Mouse (Mus musculus) Patski (cell line): Measurements from ENCODE around the gene Eml3. TPM values are rescaled to one million over a fixed set of nuclear protein-coding genes. Genes with fewer than 3 reads are reported as not detected.

Experiments used
- ATAC-seq: fragments of 100-300 bp; one replicate; pipeline ENCODE4 v1.8.0; 2021
- CTCF ChIA-PET: fragments of 350-600 bp; sonication (Branson Sonifier 250); formaldehyde crosslinking; loops from one replicate; lab custom pipeline; 2022; ENCODE audit warnings: inconsistent platforms; lab: Charles Lee
- POLR2A ChIA-PET: fragments of 350-600 bp; sonication (Branson Sonifier 250); formaldehyde crosslinking; loops from one replicate; lab custom pipeline; 2022; ENCODE audit warnings: antibody characterized with exemption, inconsistent platforms; lab: Charles Lee
- DNase-seq: peaks from one replicate; pipeline ENCODE4 v3.0.0-alpha.2; 2011; ENCODE audit warnings: low read depth, low spot score
- H3K27me3 ChIP-seq: fragments of 371-371 bp; one replicate; pipeline ENCODE4 v1.5.1; 2021
- CTCF ChIP-seq: fragments of 100-300 bp; IDR thresholded peaks from one replicate; pipeline ENCODE4 v1.5.1; 2021
- in situ Hi-C: fragments of 300-500 bp; cut with MboI; formaldehyde crosslinking; loops from 3 replicates; pipeline ENCODE4 v1.11.1; 2018; ENCODE audit warnings: low pct_unique_long_range_greater_than_20kb, mixed read lengths
- polyA plus RNA-seq: library from polyadenylated mRNA; unstranded; gene quantifications from one replicate; pipeline ENCODE4 v1.2.3, GENCODE M21; 2021

Eml3 gene
- polyA plus RNA-seq, 1 experiment from 2014 or later: 56.5 TPM

DNA sequence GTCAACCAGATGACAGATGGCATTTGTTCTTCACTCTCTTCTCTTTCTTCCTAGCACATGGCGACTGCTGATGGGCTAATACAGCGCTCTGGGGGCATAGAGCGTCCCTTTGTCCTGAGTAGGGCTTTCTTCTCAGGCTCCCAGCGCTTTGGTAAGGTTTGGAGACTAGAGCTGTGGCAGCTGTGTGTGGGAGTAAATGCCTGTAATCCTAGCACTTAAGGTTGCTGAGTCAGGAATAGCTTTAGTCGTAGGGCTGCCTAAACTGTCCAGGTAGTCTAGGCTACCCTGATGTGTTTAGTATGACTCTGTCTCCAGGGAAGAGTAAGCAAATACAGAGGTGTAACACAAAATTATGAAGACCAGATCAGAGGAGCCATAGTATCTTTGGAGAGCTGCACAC lies 17.5 kb upstream of the Eml3 start:
- H3K27me3 ChIP-seq: no peaks in the 10 kb centered on the region
- in situ Hi-C loops: no loop called here
- ChIA-PET CTCF (interaction anchor here (0.9 to 1.3 kb wide), 3 partner anchors 11 to 73 kb away, joined by 3 to 4 read pairs (median 3); partner anchors contain the start of gene Gng3), POLR2A (interaction anchor here (0.6 kb wide), 1 partner anchor 10 kb away, joined by 6 read pairs; no protein-coding TSS in a partner anchor)
- DNase-seq (no peak), ATAC-seq (no peak)
- no peak for TF ChIP-seq CTCF

DNA sequence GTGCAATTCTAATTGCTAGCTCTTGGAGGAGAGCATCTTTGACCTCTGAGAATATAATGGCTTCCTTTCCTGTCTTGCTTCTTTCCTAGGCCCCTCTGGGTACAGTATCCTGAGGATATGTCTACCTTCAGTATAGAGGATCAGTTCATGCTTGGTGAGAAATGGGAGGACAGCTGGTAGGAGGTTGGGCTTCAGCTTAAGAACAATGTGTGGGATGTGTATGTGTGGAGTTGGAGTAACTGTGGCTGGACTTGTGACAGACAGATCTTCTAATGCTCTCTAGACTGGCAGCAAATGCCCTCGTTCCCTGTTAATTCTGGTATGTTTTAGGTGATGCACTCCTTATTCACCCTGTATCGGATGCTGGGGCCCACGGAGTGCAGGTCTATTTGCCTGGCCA lies 15.1 kb upstream of the Eml3 start:
- ChIA-PET CTCF (interaction anchor here (1.6 kb wide), 1 partner anchor 10 kb away, joined by 4 read pairs; no protein-coding TSS in a partner anchor), POLR2A (no interaction called here)
- no peak for TF ChIP-seq CTCF
- H3K27me3 ChIP-seq: no peaks in the 10 kb centered on the region
- no peak for ATAC-seq
- in situ Hi-C loops: no loop called here
- DNase-seq: no peak

DNA sequence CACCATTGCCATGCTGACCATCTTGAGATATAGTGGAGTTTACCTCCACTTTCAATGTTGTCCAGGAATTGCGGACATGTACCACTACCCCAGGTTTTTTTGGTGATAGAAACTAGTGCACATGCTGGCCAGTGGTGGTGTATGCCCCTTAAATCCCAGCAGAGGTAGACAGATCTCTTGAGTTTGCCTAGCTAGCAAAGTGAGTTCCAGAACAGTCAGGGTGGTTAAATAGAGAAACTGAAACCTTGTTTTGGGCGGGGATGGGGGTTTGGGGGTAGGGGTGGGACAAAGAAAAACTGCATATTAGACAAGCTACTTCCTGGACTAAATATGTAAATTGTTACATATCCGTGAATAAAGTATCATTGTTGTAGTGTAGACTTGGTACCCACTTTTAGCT lies 10.4 kb upstream of the Eml3 start:
- TF ChIP-seq CTCF: no peak
- no peaks in the 10 kb centered on the region for H3K27me3 ChIP-seq

DNA sequence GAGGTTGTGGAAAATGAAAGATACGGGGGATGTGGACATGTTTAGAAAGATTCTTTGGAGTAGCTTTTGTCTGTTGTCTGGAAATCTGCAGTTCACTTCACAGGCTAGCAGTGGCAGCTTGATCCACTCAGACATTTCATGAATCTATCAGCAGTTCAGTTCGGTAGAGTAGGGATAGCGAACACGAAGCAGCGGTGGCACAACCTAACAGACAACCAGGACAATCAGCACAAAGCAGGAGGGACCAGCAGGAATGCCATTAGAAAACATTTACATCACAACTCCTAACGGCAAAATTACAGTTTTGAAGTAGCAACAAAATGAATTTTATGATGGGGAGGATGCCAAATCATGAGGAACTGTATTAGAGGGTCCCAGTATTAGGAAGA lies 9.7 kb upstream of the Eml3 start:
- ATAC-seq: no peak

More for the DNA sequence above, 10.4 kb upstream of the Eml3 start:
- POLR2A ChIA-PET: interaction anchor here (1.6 to 3.4 kb wide), 2 partner anchors 18 to 46 kb away, joined by 5 to 18 read pairs; no protein-coding TSS in a partner anchor
- no peak for ATAC-seq
- in situ Hi-C loops: no loop called here
- CTCF ChIA-PET: interaction anchor here (1.4 to 1.6 kb wide), 3 partner anchors 15 to 47 kb away, joined by 3 to 5 read pairs (median 3); no protein-coding TSS in a partner anchor
- no peak for DNase-seq

DNA sequence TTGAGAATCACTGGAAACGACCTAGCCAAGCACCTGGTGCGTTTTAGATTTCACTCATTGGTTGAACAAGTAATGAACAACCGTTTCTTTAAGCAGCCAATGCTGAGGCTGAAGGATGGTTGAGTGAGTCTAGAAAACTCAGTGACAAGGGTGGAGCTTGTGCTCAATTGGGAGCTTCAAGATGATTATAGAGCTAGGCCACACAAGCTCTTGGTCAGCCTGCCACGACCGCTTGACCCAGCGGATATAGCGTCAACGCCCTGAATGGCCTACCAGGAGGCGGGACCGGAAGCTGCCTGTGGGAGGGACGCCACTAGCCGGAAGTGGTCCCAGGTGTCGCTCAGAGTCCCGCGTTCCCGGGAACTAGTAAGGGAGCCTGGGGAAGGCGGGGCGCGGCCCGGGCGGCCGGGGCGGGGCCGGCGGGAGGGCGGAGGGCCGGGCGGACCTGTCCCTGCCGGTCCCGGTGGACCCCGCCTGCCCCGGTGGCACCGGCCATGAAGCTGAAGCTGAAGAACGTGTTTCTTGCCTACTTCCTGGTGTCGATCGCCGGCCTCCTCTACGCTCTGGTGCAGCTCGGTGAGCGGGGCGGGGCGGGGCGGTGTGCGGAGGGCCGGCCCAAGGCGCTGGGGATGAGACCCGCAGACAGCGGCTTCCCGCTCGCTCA lies 9.1 kb upstream of the Eml3 start, which contains the start of gene B3gat3:
Gene B3gat3, plus strand, starts transcription at position 302 of the 664 bp plus-strand sequence.
- ChIA-PET CTCF (interaction anchor here (1.3 to 1.6 kb wide), 5 partner anchors 16 to 190 kb away, joined by 3 to 5 read pairs (median 3); no protein-coding TSS in a partner anchor), POLR2A (interaction anchor here (0.6 to 3.4 kb wide), 4 partner anchors 13 to 33 kb away, joined by 3 to 18 read pairs (median 3); no protein-coding TSS in a partner anchor)
- peak; percentile 98 for ATAC-seq
- no peaks in the 10 kb centered on the region for H3K27me3 ChIP-seq
- in situ Hi-C loops: no loop called here
- TF ChIP-seq CTCF: no peak
- DNase-seq: no peak

More for the DNA sequence above, 9.7 kb upstream of the Eml3 start:
- ChIA-PET POLR2A (interaction anchor here (0.9 to 3.4 kb wide), 3 partner anchors 14 to 19 kb away, joined by 3 to 18 read pairs (median 3); no protein-coding TSS in a partner anchor), CTCF (interaction anchor here (1.3 to 1.6 kb wide), 5 partner anchors 16 to 190 kb away, joined by 3 to 5 read pairs (median 3); no protein-coding TSS in a partner anchor)
- no peaks in the 10 kb centered on the region for H3K27me3 ChIP-seq
- no peak for DNase-seq
- no peak for TF ChIP-seq CTCF
- in situ Hi-C loops: no loop called here

DNA sequence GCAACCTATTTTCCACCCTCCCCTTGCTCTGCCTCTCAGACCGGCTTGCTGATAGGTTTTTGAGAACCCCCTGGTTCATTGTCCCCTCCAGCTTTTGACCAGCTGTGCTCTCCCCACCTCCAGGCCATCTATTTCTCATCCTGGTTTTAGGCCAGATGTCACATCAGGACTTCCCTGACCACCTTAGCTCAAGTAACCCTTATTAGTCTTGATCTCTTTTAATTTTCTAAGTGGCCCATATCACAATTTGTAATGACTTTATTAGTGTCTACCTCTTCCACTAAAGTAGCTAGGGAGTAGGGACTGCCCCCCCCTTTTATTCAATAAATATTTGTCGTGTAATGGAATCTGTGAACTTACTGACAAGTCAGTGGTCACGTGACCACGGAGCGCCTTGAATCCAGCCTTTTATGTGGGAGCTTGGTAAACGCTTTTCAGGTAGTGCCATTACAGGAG lies 8.5 kb upstream of the Eml3 start:
- POLR2A ChIA-PET: interaction anchor here (0.7 to 3.4 kb wide), 4 partner anchors 10 to 39 kb away, joined by 3 to 18 read pairs (median 6); no protein-coding TSS in a partner anchor
- in situ Hi-C loops: no loop called here
- no peak for TF ChIP-seq CTCF
- H3K27me3 ChIP-seq: no peaks in the 10 kb centered on the region
- no peak for ATAC-seq
- CTCF ChIA-PET: interaction anchor here (1.3 to 1.5 kb wide), 2 partner anchors 42 to 189 kb away, joined by 3 read pairs; no protein-coding TSS in a partner anchor
- no peak for DNase-seq

DNA sequence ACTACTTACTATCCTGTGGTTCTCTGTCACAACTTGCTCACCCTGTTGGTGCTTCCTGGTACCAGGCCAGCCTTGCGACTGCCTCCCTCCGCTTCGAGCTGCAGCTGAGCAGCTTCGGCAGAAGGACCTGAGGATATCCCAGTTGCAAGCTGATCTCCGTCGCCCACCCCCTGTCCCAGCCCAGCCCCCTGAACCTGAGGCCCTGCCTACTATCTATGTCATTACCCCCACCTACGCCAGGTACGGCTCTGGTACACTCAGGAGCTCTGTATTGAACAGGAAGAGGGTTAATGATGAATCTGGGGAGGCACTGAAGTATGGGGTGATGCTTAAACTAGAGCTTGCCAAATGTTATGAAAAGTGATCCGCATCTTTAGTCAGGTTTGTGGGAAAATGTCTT lies 7.6 kb upstream of the Eml3 start:
- CTCF ChIA-PET: interaction anchor here (1.2 kb wide), 1 partner anchor 8 kb away, joined by 3 read pairs; no protein-coding TSS in a partner anchor
- no peak for DNase-seq
- H3K27me3 ChIP-seq: no peaks in the 10 kb centered on the region
- in situ Hi-C loops: no loop called here
- no peak for ATAC-seq
- POLR2A ChIA-PET: interaction anchor here (0.7 to 3.4 kb wide), 4 partner anchors 9 to 143 kb away, joined by 5 to 18 read pairs (median 6); no protein-coding TSS in a partner anchor
- no peak for TF ChIP-seq CTCF

DNA sequence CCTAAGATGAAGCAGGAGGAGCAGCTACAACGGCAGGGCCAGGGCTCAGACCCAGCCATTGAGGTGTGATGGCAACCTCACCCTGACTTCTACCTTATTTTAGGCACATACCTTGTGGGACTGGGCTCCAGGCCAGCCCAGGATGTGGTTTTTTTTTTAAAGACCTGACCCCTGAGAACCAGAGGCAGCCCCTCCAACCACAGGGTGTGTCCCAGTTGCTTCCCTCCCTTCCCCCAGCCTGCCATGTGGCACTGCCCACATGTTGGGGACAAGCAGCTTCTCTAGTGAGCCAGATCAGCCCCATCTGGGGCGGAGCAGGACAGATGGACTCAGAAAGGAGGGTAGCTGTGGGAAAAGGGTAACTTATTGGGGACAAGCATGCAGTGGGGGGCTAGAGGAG lies 2.6 kb upstream of the Eml3 start:
- ATAC-seq (no peak), DNase-seq (no peak)
- in situ Hi-C loops: no loop called here
- ChIA-PET POLR2A (no interaction called here), CTCF (no interaction called here)
- TF ChIP-seq CTCF: no peak
- no peaks in the 10 kb centered on the region for H3K27me3 ChIP-seq

DNA sequence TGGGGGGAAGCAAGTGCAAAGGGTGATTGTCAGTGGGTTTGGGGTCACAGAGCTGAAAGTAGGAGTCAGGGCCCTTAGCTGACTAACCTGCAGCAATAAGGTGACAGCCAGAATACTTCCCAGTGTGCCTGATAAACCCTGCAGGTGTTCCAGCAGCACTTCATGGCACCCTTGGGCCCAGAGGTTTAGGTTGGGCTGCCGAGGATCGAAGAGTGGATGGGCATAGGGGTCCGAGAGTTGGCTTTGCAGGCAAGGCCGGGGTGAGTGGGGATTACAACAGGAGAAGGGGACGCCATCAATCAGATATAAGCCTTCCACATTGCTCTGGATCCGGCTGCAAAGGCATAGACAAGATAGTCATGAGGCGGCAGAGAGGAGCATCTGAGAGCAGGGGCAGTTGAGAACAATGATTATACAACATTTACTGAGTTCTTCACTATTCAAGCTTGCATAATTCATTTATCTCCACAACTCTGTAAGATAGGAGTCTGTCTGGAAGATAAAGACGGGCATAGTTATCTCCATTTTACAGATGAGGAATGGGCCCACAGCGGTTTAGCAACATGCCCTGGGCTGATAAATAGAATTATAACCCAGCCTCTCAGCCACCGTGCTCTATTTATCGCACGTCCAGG lies 1.3 kb upstream of the Eml3 start:
- H3K27me3 ChIP-seq: no peaks in the 10 kb centered on the region
- no peak for TF ChIP-seq CTCF
- DNase-seq (no peak), ATAC-seq (no peak)
- ChIA-PET CTCF (no interaction called here), POLR2A (no interaction called here)
- in situ Hi-C loops: no loop called here

DNA sequence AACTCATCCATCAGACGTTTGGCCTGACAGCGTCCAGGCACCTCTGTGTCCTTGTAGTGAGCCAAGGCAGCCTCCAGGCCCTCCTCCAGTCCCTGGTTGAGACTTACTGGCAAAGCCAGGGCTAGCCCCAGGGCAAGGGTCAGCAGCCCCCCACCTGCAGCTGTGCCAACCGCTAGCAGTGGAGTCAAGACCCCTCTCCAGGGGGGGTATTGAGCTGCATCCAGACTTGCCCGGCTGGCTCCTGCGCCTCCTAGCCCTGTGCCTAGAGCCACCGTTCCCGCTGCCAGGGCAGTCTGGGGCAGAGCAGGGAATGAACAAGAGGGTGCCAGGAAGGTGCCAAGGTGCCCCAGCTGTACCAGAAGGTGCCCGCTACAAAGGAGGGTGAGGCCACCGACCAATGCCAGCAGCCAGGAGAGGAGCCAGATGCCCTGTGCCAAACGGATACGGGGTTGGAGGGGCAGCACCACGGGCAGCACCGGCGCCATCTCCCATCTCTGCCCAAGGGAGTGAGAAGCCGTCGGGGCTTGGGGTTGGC lies 596 bp upstream of the Eml3 start:
- no peaks in the 10 kb centered on the region for H3K27me3 ChIP-seq
- ChIA-PET CTCF (no interaction called here), POLR2A (no interaction called here)
- no peak for DNase-seq
- TF ChIP-seq CTCF: no peak
- ATAC-seq: peak; percentile 14
- in situ Hi-C loops: no loop called here
